Mouse (Mus musculus) cortical plate, adult 2 months (tissue): ENCODE results near the gene Klc4.

Experiments
- CTCF ChIP-seq: fragments of 200-500 bp; IDR thresholded peaks from 2 replicates; pipeline ENCODE4 v1.5.1; 2011; ENCODE audit warnings: mild to moderate bottlenecking, control low read depth, low read length; ENCODE audit not compliant: insufficient read depth; ENCODE audit errors: extremely low read depth
- POLR2A ChIP-seq: fragments of 200-500 bp; IDR thresholded peaks from 2 replicates; pipeline ENCODE4 v1.6.1; 2011; ENCODE audit warnings: mild to moderate bottlenecking, low read length, control low read depth; ENCODE audit not compliant: insufficient read depth; ENCODE audit errors: extremely low read depth

GRCm38 (mm10) chr17:46591406-46591805 is 54.4 kb downstream of the Klc4 start:
- TF ChIP-seq CTCF: no peak
- no peak for TF ChIP-seq POLR2A
